Mouse (Mus musculus): Measurements from ENCODE around the gene Olfr667.
"Not testable (repeated sequence)": the region's sequence is repeated elsewhere in the genome, so short reads cannot be mapped to it uniquely, and the experiment has no call there.

DNA sequence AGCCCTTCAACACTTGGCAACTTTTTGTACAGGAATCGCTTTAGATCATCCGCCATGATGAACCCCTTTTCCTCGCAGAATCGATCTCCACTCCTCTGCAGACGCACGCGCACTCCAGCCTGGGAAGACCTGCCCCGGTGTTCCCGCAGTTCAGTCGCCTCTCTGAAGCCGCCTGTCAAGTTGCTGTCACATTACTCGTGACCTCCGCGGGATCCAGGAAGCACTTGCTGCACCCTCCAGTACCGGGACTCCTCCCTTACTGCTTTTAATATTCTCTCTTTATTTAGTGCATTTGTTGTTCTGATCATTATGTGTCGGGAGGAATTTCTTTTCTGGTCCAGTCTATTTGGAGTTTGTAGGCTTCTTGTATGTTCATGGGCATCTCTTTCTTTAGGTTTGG lies 29.0 kb upstream of the Olfr667 start:
- not testable (repeated sequence) for TF ChIP-seq CHD2 (IDR thresholded peaks at IDR 0.05; ENCODE audit: low read depth, low read length); ZNF384 (IDR thresholded peaks at IDR 0.05; ENCODE audit: low read depth, low read length); MAFK (IDR thresholded peaks at IDR 0.05; ENCODE audit: insufficient read depth, low read depth, low read length); ZC3H11A (IDR thresholded peaks at IDR 0.05; ENCODE audit: borderline replicate concordance, low read depth, low read length)
